Mouse (Mus musculus): ENCODE results near the gene Meis3. TPM values are rescaled to one million over a fixed set of nuclear protein-coding genes. Genes with fewer than 3 reads are reported as not detected.

Meis3 gene
- polyA plus RNA-seq, 1 experiment from 2014 or later: 80.7 TPM

Other genes with a start within 250 kb of the Meis3 start
- 181 and 183 TPM in 2 replicates for gene Nop53, start 229.0 kb upstream of the Meis3 start, polyA plus RNA-seq (2016; fragmentation: Nextera tagmentation; extraction: Ambion mirVana)
- 12.5 and 13.6 TPM in 2 replicates for gene Ehd2, start 207.5 kb upstream of the Meis3 start, polyA plus RNA-seq (2016; fragmentation: Nextera tagmentation; extraction: Ambion mirVana)
- gene Bicra, start 127.2 kb upstream of the Meis3 start, polyA plus RNA-seq (2016; fragmentation: Nextera tagmentation; extraction: Ambion mirVana): 6.9 and 8.2 TPM in 2 replicates
- gene Zfp541, start 113.3 kb upstream of the Meis3 start, polyA plus RNA-seq (2016; fragmentation: Nextera tagmentation; extraction: Ambion mirVana): not detected in 2 replicates
- 187 and 188 TPM in 2 replicates for gene Napa, start 76.6 kb upstream of the Meis3 start, polyA plus RNA-seq (2016; fragmentation: Nextera tagmentation; extraction: Ambion mirVana)
- 28.8 and 30.6 TPM in 2 replicates for gene Kptn, start 55.2 kb upstream of the Meis3 start, polyA plus RNA-seq (2016; fragmentation: Nextera tagmentation; extraction: Ambion mirVana)
- 0.21 and 0.25 TPM in 2 replicates for gene Slc8a2, start 45.3 kb upstream of the Meis3 start, polyA plus RNA-seq (2016; fragmentation: Nextera tagmentation; extraction: Ambion mirVana)
- gene Dhx34, start 46.9 kb downstream of the Meis3 start, polyA plus RNA-seq (2016; fragmentation: Nextera tagmentation; extraction: Ambion mirVana): 19.9 and 20.2 TPM in 2 replicates
- 0.04 and 0.10 TPM in 2 replicates for gene C5ar2, start 69.1 kb downstream of the Meis3 start, polyA plus RNA-seq (2016; fragmentation: Nextera tagmentation; extraction: Ambion mirVana)
- 0.86 and 1.4 TPM in 2 replicates for gene C5ar1, start 84.5 kb downstream of the Meis3 start, polyA plus RNA-seq (2016; fragmentation: Nextera tagmentation; extraction: Ambion mirVana)
- 6.3 and 10.0 TPM in 2 replicates for gene Inafm1, start 98.5 kb downstream of the Meis3 start, polyA plus RNA-seq (2016; fragmentation: Nextera tagmentation; extraction: Ambion mirVana)
- gene Ccdc9, start 111.7 kb downstream of the Meis3 start, polyA plus RNA-seq (2016; fragmentation: Nextera tagmentation; extraction: Ambion mirVana): 24.6 and 34.1 TPM in 2 replicates
- gene Bbc3, start 133.3 kb downstream of the Meis3 start, polyA plus RNA-seq (2016; fragmentation: Nextera tagmentation; extraction: Ambion mirVana): 14.4 and 17.1 TPM in 2 replicates
- 447 and 477 TPM in 2 replicates for gene Sae1, start 212.7 kb downstream of the Meis3 start, polyA plus RNA-seq (2016; fragmentation: Nextera tagmentation; extraction: Ambion mirVana)
- gene Zc3h4, start 225.8 kb downstream of the Meis3 start, polyA plus RNA-seq (2016; fragmentation: Nextera tagmentation; extraction: Ambion mirVana): 16.9 and 17.6 TPM in 2 replicates